Mouse (Mus musculus) heart, postnatal 25 days (tissue): ENCODE results near the gene Synpo2. TPM values are rescaled to one million over a fixed set of nuclear protein-coding genes. Genes with fewer than 3 reads are reported as not detected.

ENCODE experiments used
- DNase-seq: peaks from one replicate; pipeline ENCODE4 v3.0.0; 2022; ENCODE audit warnings: low spot score
- intact Hi-C: fragments of 180-260 bp; cut with DNase I; formaldehyde crosslinking; loops from one replicate; pipeline ENCODE4 v1.15.1; 2025
- total RNA-seq, 2 experiments: library from RNA; stranded (reverse); gene quantifications; 2 replicates each; pipeline ENCODE4 v1.2.3; 2021

Synpo2 gene
- total RNA-seq, 2 experiments from 2014 or later, result 75.9 to 80.6 TPM

DNA sequence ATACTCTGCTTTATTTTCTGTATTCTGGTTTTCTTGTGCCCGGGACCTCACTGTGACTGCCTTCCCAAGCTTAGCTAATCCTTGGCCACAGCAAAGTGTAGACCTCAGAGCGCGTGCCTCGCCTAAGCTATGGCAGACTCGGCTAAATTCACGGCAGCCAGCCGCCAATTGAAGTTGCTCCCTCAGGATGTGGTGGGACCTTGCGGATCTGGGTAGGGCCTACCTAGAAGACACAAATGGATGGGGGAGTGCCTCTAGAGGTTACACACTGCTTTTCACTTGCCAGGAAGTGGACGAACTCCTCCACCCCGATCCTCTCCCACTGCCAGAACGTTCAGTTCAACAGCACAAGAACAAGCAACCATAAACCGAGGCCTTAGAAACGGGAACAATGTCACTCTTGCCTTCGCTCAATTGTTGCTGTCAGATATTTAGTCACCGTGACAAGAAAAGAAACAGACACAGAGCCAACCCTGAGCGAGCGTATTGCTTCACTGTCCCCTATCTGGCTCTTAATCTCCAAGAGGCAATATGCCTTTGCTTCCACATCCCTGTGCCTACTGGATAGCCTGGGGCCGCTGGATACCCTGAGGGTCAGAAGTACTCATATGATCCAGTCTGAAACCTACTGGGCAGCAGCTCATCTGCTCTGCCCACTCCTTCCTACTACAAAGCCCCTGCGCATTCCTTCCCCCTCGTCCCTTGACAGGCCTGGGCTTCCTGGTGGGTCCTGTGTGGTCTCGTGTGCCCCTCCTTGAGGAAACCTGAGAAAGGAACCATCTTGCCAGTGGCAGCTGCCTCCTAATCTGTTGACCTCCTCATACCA lies 62.2 kb downstream of the Synpo2 start:
- intact Hi-C loops, result no loop called here
- DNase-seq, result no peak

DNA sequence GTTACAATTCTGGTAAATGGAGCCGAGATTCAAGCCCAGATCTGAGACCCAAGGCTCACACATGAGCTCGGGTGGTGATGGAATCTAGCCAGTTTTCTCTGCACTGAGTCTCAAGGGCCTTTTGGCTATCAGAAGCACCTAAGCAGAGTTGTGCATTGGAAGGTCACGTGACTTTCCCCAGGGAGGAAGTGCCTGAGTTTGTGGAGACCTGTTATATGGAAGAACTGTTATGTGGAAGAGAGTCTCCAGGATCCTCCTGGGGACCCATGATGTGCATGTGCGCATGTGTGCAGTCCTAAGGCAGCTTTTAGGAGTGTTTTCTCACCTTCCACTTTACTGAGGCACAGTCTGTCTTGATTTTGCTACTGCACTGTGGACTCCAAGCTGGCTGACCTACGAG lies 63.8 kb downstream of the Synpo2 start:
- intact Hi-C loops, result no loop called here

DNA sequence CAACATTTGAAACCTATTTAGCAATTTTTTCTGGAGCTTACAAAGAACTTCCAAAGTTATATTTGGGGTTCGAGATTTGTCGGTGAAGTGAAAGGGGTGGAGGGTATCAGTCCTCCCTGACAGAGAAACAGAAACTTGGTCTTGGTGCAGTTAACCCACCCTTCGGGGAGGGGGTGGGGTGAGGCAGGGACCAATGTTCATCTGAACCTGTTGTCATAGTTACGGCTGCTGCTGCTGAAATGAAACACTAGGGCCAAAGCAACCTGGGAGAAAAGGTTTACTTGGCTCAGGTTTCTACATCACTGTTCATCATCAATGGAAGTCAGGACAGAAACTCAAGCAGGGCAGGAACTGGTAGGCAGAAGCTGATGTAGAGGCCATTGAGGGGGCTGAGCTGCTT lies 66.6 kb downstream of the Synpo2 start:
- DNase-seq, result no peak
- intact Hi-C loops, result loop anchor here (2.0 kb wide), 2 partner anchors 61 to 183 kb away; no protein-coding TSS in a partner anchor

More for the DNA sequence above, 63.8 kb downstream of the Synpo2 start:
- no peak for DNase-seq

DNA sequence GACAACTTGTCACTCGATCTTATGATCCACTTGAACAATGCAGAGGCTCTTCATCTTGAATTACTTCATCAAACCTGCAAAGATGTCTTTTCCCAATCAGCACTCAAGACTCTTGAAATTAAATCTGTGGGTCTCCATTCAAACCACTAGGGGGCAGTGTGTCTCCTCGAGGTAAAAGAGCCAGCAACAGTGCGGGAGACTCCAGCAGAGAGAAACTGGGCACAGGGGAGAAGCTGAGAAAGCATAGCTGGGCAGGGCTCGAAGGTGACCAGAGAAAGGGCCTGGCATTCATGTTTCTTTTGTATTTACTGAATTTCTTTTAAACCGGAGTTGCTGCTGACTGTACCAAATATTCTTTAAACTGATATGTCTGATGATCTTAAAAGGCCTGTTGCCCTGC lies 67.1 kb downstream of the Synpo2 start:
- peak; percentile 38 for DNase-seq
- intact Hi-C loops, result loop anchor here (2.0 kb wide), 2 partner anchors 62 to 184 kb away; no protein-coding TSS in a partner anchor

DNA sequence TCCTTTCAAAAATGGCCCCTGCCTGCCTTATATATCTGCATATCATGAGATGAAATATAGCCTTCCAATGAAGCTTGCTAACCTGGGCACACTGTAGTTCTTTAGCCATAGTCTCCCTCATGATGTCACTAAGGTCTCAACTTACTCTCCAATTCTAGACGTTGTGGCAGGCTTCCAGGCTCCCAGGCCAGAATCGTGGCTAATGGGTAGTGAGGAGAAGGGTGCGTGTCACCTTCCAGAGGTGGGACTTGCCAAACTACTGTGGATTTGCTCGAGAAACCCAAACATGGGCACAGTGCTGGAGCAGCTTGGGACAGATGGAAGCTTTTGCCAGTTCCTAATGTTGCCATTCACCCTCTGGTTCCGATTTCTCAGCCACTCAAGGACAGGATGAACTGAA lies 69.5 kb downstream of the Synpo2 start:
- no peak for DNase-seq
- intact Hi-C loops, result no loop called here

DNA sequence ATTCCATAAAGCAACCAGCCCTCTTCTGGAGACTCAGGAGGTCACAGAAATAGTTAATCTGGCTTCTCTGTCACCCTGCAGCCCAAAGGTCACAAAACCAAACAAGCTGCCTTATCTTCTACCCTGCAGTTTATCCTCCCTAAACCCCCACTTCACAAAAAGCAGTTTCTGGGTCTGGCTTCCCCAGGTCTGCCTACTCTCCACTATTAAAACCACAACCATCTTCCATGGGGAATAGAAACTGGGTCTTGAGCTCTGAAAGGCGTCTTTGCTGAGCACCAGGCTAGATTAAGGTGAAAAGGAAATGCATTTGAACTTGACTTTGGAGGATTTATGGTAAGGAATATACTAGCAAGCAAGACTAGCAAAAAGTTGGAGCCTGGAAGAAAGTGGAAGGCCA lies 71.8 kb downstream of the Synpo2 start:
- intact Hi-C loops, result no loop called here
- DNase-seq, result no peak

DNA sequence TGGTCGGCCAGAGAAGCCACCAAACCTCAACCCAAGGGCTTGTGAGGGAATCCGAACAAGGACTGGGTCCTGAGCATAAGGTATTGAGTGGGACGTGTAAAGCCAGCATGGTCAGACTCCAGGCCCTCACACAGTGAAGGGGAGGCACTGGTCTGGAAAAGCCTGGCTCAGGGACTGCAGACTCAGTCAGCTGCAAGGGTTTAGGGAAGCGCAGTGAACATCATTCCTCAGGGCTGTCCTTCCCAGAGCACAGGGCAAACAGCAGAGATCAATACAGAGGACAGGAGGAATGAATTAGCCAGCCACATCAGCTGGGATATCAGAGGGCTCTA lies 72.8 kb downstream of the Synpo2 start:
- no peak for DNase-seq
- intact Hi-C loops, result no loop called here

DNA sequence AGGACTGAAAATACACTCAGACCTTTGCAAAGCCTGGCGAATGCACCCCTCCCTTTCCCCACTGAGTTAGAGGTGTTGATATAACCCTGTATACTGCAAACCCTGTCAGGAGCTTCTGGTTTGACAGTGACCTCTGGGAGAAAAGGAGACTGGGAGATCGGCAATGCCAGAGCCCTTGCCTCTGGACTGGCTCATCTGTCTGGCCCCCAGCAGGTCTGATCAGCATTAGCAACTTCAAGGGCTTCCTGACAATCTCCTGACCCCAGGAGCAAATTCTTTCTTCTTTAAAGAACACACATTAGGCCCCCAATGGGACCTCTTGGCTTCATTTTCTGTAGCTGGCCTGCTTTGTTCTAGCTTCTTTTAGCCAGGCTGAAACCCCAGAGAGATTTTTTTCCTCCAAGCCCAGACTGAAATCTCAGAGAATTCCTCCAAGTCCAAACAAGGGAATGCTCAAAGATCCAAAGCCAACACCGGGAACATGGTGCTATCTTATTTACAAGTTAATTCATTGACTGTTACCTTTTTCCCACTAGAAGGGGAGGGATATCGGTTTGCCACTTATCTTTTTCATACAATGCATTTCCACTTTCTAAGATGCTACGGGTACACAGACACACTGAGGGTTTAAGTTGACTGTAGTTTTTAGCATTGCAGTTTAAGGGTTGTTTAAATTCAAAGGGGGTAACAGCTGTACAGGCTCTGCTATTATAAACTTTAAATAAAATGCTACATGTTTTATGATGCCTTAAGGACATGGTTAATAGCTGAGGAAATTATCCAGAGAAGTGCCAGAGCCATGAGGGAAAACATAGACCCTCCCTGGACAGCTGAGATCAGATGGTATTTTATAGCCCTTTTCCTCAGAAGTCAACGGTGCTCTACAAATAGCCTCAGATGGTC lies 73.4 kb downstream of the Synpo2 start:
- intact Hi-C loops, result no loop called here
- no peak for DNase-seq

DNA sequence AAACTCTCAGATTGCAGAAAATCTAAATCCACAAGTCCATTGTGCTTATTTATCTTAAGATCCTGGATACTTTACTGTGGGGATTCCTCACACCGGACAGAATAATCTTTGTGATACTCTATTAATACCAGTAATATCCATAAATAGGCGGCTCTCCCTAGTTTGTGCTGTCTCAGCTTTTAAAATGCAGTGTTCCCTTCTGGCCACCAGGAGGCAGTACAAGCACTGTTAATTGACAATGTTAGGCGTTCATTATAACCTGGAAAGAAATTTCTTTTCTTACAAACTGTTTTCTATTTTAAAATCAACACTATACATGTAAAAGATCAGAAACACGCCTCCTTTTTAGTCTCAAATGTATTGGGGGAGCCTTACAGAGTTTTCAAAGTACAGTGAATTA lies 75.2 kb downstream of the Synpo2 start:
- intact Hi-C loops, result loop anchor here (2.0 kb wide), 1 partner anchor 192 kb away; no protein-coding TSS in a partner anchor
- DNase-seq, result no peak

DNA sequence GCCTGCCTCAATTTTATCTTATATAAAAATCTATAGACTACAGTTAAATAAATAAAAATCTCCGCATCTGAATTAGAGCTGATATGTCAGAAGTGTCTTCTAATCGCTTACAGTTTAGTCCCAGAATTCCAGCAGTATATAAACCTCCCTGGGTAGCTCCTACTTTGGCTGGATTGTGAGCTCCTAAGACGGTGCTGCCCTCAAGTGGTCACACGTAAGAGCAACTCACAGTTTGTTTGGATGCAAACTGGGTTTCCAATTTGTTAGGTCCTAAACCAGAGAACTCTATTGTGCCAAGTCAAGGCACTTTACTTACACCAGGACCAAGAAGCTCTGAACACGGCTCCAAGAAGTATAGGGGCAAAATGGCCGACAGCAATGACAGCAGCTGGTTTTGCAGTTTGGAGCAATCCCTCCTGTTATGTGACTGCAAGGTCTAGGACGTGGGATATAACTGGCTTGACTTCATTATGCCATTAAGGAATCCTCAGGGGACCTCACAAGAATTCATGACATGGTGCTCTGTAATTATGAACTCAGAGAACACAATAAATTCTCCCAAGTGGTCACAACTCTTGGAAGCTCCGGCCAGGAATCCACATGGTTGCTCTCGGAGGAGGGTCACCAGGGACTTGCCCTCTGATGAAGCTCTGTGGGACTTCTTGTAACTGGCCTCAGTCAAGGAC lies 76.7 kb downstream of the Synpo2 start:
- intact Hi-C loops, result loop anchor here (2.0 to 5.0 kb wide), 3 partner anchors 24 to 220 kb away; no protein-coding TSS in a partner anchor
- no peak for DNase-seq

DNA sequence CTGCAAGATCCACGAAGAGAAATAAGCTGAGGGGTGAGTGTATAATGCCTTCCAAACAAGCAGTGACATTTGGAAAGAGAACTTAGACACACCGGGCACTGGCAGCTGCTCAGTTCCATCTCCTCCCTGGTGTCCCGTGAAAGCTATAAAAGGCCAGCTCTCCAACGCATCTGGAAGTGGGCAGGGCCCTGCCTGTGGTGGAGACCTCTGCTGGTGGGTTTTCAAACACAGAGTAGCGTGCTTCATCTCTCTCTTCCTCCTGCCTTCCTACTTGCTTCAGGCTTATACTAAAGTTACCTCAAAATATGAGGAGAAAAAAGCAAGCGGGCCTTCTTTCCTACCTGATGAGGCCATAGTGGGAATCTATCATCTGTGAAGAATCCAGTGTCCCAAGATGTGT lies 77.4 kb downstream of the Synpo2 start:
- DNase-seq, result no peak
- intact Hi-C loops, result loop anchor here (2.0 to 5.0 kb wide), 3 partner anchors 24 to 220 kb away; no protein-coding TSS in a partner anchor

DNA sequence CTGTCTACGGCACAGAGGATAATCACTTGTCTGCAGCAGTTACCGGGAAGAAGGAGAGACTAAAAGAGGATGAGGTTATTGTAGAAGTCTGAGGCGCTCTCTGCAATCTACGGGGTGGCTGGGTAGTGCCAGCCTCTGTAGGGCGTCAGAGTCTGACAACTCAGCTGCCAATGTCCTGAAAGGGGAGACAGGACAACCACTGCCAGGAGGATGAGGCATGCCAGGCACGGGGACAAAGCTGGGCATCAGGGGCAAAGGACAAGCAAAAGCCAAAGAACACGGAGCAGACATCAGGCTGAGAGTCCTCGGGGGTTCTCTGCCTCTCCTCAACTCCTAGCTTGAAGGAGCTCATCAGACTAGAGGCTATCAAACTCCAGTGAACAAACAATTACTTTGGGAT lies 82.6 kb downstream of the Synpo2 start:
- DNase-seq, result no peak
- intact Hi-C loops, result no loop called here

DNA sequence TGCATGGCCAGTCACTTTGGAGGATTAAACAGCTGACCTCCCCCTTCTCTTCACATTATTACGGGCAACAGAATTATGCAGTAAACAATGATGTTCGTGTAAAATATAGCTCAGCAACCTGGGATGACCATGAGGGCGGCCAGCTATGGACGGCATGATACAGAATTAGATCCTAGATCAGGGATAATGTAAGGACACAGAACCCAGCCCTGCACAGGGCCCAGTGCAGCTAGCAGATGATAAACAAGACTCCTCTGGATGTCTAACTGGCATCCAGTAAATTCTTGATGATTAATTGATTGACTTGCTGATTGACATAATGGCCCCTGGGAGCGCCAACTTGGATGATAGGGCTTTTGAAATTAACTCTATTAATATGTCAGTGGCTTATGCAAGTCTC lies 83.0 kb downstream of the Synpo2 start:
- intact Hi-C loops, result no loop called here
- DNase-seq, result no peak

DNA sequence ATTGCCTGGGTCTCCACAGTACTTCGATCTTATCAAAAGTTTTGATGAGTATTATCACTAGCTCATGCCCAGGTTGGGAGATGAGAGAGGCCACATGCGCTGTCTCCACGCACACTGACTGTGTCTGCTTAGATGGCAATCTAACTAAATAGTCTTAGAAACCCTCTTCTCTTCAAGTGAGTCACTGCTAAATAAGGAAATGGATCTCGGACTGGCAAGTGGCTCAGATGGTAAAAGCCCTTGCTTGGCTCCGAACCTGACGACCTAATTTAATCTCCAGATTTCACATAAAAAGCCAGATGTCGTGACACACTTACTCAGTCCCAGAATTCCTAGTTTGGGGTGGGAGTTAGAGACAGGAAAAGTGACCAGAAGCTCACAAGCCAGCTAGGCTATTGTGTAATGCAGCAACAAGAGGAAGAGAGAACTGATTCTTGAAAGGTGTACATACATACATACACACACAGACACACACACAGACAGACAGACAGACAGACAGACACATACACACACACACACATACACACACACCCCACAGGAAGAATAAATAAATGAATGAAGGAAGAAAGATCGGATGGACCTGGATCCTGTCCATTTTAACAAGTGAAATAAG lies 85.3 kb downstream of the Synpo2 start:
- DNase-seq, result no peak
- intact Hi-C loops, result no loop called here

DNA sequence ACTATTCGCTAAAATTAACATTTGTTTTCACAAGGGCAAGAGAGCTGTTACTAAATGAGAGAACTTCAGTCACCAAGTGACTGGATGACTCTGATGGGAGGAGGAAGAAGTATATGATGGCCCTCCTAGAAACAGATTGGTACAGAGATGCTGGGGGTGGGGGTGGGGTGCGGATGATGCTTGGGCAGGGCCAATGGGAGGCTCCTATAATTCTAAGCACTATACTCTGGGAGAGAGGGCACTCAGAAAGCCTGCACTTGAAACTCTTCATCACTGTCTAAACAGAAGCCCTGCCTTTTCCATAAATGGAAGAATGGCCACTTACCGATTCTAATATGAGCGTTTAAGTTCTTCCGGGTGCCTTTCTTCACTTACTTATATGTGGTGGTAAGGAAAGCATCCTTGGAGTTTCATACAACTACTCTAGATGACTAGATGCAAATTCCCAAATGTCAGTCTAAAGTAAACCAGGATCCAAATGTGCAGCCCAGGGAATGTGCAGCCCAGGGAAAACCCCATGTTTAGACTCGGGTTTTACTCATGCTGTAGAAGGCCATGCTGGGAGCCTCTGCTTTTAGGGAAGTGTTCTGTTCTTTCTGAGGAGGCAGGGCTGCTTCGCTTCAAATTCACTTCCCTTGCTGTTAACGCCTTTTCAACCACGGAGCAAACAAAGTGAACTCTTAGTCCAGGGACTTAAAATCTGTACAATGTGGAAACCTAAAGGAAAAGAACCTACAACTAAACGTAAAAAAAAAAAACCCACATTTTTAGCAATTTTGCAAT lies 86.4 kb downstream of the Synpo2 start:
- intact Hi-C loops, result no loop called here
- DNase-seq, result no peak

DNA sequence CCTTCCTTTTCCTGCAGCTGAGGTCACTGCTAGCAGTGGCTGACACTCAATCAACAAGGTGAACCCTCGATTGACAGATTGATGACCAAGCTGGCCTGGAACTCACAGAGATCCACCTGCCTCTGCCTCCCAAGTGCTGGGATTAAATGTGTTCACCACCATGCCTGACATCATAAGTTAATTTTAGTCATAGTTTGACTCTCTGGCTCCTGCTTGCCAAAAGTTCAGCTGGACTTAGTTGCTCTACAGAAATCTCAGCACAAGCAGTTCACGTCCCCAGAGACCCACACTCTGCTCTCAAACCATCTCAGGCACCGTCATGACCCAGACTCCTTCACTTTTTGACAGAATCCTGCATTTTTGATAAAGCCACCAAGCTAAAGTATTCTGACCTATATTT lies 87.3 kb downstream of the Synpo2 start:
- no peak for DNase-seq
- intact Hi-C loops, result no loop called here

DNA sequence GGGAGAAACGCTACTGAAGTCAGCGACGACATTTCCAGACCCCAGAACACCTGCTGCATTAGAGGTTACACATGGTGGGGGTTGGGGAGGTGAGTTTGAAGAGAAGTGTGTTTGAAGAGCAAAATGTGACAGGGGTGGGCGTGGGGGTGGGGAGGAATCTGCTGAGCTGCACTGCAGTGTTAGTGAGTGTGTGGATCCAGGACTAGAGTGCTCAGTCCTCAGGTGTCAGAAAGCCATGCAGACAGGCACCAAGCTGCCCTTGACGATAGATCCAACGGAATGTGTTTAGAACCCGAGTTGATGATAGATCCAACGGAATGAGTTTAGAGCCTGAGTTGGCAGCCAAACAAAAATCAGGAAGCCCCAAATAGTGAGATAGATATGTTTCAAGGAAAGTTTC lies 89.4 kb downstream of the Synpo2 start:
- intact Hi-C loops, result no loop called here
- DNase-seq, result no peak

DNA sequence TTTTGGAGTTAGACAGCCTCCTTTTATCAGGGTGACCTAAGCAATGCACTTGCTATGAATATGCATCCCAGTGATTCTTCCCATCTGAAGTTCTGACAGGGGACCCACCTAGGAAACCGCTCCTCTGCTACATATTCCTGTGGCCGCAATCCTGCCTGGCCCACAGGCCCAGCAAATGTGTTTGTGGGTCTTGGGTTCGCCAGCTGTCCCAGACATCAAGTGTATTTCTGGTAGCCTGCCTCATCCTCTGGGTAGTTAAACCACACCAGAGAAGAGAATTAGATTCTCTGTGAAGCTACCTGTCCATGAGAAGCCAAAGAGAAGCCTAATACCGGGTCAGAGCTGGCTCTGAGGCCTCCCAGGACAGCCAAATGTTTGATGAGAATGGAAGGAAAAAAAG lies 90.0 kb downstream of the Synpo2 start:
- no peak for DNase-seq
- intact Hi-C loops, result no loop called here

DNA sequence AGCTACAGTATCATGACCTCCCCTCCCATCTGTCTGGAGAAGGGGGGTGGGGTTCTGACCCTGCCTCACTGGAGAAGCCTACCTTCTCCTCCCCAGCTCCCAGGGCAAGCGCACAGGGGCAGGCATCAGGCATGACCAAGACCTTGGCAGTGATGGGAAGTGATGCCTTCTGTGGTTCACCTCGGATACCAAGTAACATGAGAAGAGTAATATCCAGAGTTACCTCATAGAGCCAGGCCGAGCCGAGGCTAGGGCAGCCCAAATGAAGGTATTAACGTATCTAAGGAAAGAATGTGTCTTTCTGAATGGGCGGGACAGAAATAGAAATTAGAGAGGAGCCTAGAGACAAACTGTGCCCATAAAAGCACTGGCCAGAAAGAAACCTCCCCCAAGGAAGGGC lies 92.5 kb downstream of the Synpo2 start:
- DNase-seq, result no peak

More for the DNA sequence above, 92.5 kb downstream of the Synpo2 start:
- intact Hi-C loops, result no loop called here
